Mouse (Mus musculus) lung, adult 2 months (tissue): ENCODE measurements around the gene Rmi2. TPM values are rescaled to one million over a fixed set of nuclear protein-coding genes. Genes with fewer than 3 reads are reported as not detected.

Source experiments
- DNase-seq: peaks from one replicate; pipeline ENCODE4 v3.0.0; 2022
- H3K4me1 ChIP-seq: fragments of 200-500 bp; 2 replicates; pipeline ENCODE4 v1.6.1; 2011; ENCODE audit warnings: low read length; ENCODE audit not compliant: control insufficient read depth, insufficient read depth
- H3K4me3 ChIP-seq: fragments of 200-500 bp; replicated peaks from 2 replicates; pipeline ENCODE3; 2011; ENCODE audit warnings: low read depth, mild to moderate bottlenecking, control low read depth, low read length; ENCODE audit errors: extremely low read depth
- CTCF ChIP-seq: fragments of 200-500 bp; IDR thresholded peaks from 2 replicates; pipeline ENCODE4 v1.5.1; 2011; ENCODE audit warnings: mild to moderate bottlenecking, low read length, control low read depth; ENCODE audit not compliant: insufficient read depth
- POLR2A ChIP-seq: fragments of 200-500 bp; IDR thresholded peaks from 2 replicates; pipeline ENCODE4 v1.6.1; 2011; ENCODE audit warnings: low read depth, mild to moderate bottlenecking, control low read depth, low read length, borderline replicate concordance; ENCODE audit errors: extremely low read depth
- WGBS: fragments of 180-500 bp; shearing (Covaris S2); methylation state at CpG from one replicate; pipeline ENCODE4 v1.1.7; 2018; 5-methylcytosine and 5-hydroxymethylcytosine counted together
- polyA plus RNA-seq: library from polyadenylated mRNA; depleted of rRNA; stranded (reverse); fragments of >200 nt; gene quantifications from 2 replicates; pipeline ENCODE4 v1.2.3, GENCODE M21; 2012

Rmi2 gene
- polyA plus RNA-seq, 1 experiment: 0.38 TPM

GRCm38 (mm10) chr16:10881231-10881962, 46.5 kb downstream of the Rmi2 start:
- 30% methylated on average over 4 of the region's 4 CpGs for WGBS

GRCm38 (mm10) chr16:10887436-10887835, 52.6 kb downstream of the Rmi2 start:
- DNase-seq: no peak
- WGBS: 77% methylated on average over 2 of the region's 2 CpGs
- Histone ChIP-seq H3K4me1 (no peaks in the 10 kb centered on the region), H3K4me3 (no peak overlapping the region)
- no peak for TF ChIP-seq CTCF
- no peak for TF ChIP-seq POLR2A

More at GRCm38 (mm10) chr16:10881231-10881962, 46.5 kb downstream of the Rmi2 start:
- Histone ChIP-seq H3K4me3 (no peak overlapping the region), H3K4me1 (no peaks in the 10 kb centered on the region)
- no peak for DNase-seq
- no peak for TF ChIP-seq POLR2A

GRCm38 (mm10) chr16:10890363-10890762, 55.5 kb downstream of the Rmi2 start:
- Histone ChIP-seq H3K4me1 (no peaks in the 10 kb centered on the region), H3K4me3 (no peak overlapping the region)
- TF ChIP-seq CTCF (peak; percentile 44; the same call in 1 of the 2 replicates), POLR2A (no peak)
- DNase-seq: no peak
- WGBS: 72% methylated on average over 3 of the region's 3 CpGs

- WGBS: 60% methylated on average over 4 of the region's 4 CpGs
- no peak overlapping the region for H3K4me3 ChIP-seq
- TF ChIP-seq CTCF (no peak), POLR2A (no peak)
- no peak for DNase-seq
- H3K4me1 ChIP-seq: no peaks in the 10 kb centered on the region
Measured at GRCm38 (mm10) chr16:10893161-10893560, 58.3 kb downstream of the Rmi2 start.

DNA sequence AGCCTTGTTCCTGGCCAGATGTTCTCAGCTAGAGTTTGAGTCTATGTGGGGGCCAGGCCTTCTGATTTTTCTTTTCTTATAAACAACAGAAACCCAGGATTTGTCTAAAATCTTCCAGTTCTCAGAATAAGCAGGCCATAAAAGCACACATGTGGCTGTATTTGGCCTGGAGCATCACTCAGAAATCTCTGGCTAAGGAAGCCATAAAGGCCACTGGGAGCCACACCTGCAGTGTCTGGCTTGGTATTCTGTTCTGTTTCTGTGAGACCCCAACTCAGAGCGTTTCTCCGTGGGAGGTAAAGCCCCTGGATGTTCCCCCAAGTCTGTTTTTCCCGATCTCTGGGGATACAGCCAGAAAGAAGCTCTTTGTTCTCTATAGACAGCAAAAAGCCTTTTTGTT, 61.0 kb downstream of the Rmi2 start:
- Histone ChIP-seq H3K4me1 (no peaks in the 10 kb centered on the region), H3K4me3 (no peak overlapping the region)
- TF ChIP-seq POLR2A (no peak), CTCF (no peak)
- 89% methylated on average over 3 of the region's 3 CpGs for WGBS
- no peak for DNase-seq

DNA sequence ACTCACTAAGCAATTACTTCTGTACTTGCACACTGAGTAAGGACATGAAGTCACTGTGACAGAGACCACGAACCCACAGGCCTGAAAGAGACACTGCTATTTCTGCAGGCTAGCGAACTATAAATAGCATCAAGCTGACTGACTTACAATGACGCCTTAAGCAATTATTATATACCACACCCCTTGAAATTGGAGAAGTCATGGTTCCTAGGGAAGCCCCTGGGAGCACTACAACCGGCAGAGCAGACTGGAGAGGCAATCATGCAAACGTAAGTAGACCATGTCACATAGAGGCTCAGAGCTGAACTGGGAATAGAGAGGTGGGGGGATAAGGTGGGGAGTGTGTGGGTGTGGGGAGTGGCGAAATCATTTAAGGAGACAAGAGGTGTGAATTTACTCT, 62.5 kb downstream of the Rmi2 start:
- H3K4me3 ChIP-seq: no peak overlapping the region
- H3K4me1 ChIP-seq: no peaks in the 10 kb centered on the region
- TF ChIP-seq POLR2A: no peak
- TF ChIP-seq CTCF: no peak
- 44% methylated on average over 6 of the region's 6 CpGs for WGBS
- no peak for DNase-seq

DNA sequence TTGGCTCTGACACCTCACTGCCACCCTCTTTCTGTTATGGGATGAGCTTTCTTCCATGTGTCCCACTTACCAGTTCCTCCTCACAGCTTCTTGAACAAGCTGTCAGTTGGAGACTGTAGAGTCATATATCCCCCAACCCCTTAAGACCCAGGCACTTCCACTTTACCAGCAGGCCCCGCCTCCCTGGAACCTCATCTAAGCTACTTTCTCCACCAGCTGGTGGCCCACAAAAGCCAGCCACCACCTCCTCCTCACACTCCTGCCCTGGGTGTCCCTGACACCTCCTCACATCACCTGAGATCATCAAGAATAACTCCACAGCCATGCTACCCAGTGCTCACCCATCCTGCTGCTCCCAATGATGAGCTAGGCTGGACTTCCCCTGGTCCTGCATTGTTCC, 65.9 kb downstream of the Rmi2 start:
- no peaks in the 10 kb centered on the region for H3K4me1 ChIP-seq
- WGBS: 96% methylated on average over 1 of the region's 1 CpGs
- no peak overlapping the region for H3K4me3 ChIP-seq
- TF ChIP-seq CTCF: no peak
- TF ChIP-seq POLR2A: no peak
- DNase-seq: no peak

DNA sequence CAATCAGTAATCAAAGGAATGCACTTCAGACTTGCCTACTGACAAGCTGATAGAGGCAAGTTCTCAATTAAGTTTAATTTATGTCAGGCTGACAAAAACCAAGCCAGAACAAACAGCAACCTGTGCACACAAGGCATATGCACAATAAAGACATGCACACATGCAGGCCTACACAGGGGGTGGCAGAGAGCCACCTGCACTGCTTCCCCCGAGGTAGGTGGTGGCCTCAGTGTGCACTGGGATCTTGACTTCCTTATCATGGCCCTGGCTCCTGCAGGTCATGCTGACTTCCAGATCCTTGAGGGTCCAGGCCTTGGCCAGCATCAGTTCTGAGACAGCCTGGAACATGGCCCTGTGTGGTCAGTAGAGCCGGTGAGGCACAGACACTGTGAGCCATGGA, 67.1 kb downstream of the Rmi2 start:
- WGBS: 60% methylated on average over 2 of the region's 2 CpGs
- no peak for TF ChIP-seq POLR2A
- no peak for TF ChIP-seq CTCF
- Histone ChIP-seq H3K4me3 (no peak overlapping the region), H3K4me1 (no peaks in the 10 kb centered on the region)
- no peak for DNase-seq

GRCm38 (mm10) chr16:10902849-10903248, 68.0 kb downstream of the Rmi2 start:
- WGBS: 65% methylated on average over 5 of the region's 5 CpGs
- no peaks in the 10 kb centered on the region for H3K4me1 ChIP-seq
- TF ChIP-seq POLR2A (no peak), CTCF (no peak)

DNA sequence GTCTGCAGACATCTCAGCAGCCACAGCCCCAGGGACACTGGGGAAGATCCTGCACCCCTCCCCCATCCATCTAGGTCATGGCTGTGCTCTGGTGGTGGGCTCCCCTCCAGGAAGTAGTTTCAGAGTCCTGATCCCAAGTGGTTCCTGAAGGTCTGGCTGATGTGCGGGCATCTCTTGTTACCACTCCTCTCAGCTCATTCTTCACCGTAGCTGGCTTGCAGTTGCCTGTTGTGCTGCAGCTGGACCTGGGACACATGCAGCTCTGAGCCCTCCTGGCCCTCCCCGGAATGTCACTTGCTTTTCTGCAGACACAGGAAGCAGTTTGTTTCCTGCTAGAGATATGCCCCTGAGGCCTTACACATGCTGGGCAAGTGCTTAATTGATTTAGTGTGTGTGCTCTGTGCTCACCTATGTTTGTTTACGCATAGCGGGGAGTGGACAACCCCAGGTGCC, 70.8 kb downstream of the Rmi2 start:
- Histone ChIP-seq H3K4me1 (no peaks in the 10 kb centered on the region), H3K4me3 (no peak overlapping the region)
- DNase-seq: no peak
- 42% methylated on average over 5 of the region's 5 CpGs for WGBS
- no peak for TF ChIP-seq POLR2A
- TF ChIP-seq CTCF: no peak

More at GRCm38 (mm10) chr16:10902849-10903248, 68.0 kb downstream of the Rmi2 start:
- H3K4me3 ChIP-seq: no peak overlapping the region
- DNase-seq: no peak
